Mouse (Mus musculus) limb, embryonic 14.5 days (tissue): ENCODE data around the gene Izumo2. TPM values are rescaled to one million over a fixed set of nuclear protein-coding genes. Genes with fewer than 3 reads are reported as not detected.
"Not testable (repeated sequence)": the region's sequence is repeated elsewhere in the genome, so short reads cannot be mapped to it uniquely, and the experiment has no call there.

Experiments used
- ATAC-seq: fragments of 200-750 bp; cut with Nextera tagmentation; 2 replicates; pipeline ENCODE4 v1.8.0; 2017; ENCODE audit warnings: low read depth, moderate number of reproducible peaks, moderate TSS enrichment; ENCODE audit not compliant: low FRiP score
- DNase-seq: peaks from one replicate; pipeline ENCODE4 v3.0.0-alpha.2; 2015; ENCODE audit warnings: low spot score
- H3K27ac ChIP-seq: fragments of 300-500 bp; sonication (generic); replicated peaks from 2 replicates; pipeline ENCODE4 v1.5.1; 2014; ENCODE audit warnings: low read depth, mild to moderate bottlenecking, low read length, moderate library complexity, mixed read lengths
- H3K27me3 ChIP-seq: fragments of 300-500 bp; sonication (generic); 2 replicates; pipeline ENCODE4 v1.6.1; 2014; ENCODE audit warnings: low read length, mixed read lengths; ENCODE audit not compliant: control insufficient read depth, insufficient read depth
- H3K36me3 ChIP-seq: fragments of 300-500 bp; sonication (generic); 2 replicates; pipeline ENCODE4 v1.6.1; 2014; ENCODE audit warnings: mild to moderate bottlenecking, low read length, moderate library complexity, mixed read lengths; ENCODE audit not compliant: control insufficient read depth, insufficient read depth
- H3K4me1 ChIP-seq: fragments of 300-500 bp; sonication (generic); 2 replicates; pipeline ENCODE4 v1.6.1; 2014; ENCODE audit warnings: antibody characterized with exemption, low read length, mixed read lengths; ENCODE audit not compliant: control insufficient read depth, insufficient read depth
- H3K4me2 ChIP-seq: fragments of 300-500 bp; sonication (generic); replicated peaks from 2 replicates; pipeline ENCODE4 v1.6.1; 2014; ENCODE audit warnings: low read depth, mild to moderate bottlenecking, low read length, moderate library complexity; ENCODE audit not compliant: severe bottlenecking
- H3K4me3 ChIP-seq: fragments of 300-500 bp; sonication (generic); replicated peaks from 2 replicates; pipeline ENCODE4 v1.5.1; 2014; ENCODE audit warnings: low read length
- H3K9ac ChIP-seq: fragments of 300-500 bp; sonication (generic); 2 replicates; pipeline ENCODE4 v1.6.1; 2014; ENCODE audit warnings: mild to moderate bottlenecking, low read depth, low read length, moderate library complexity; ENCODE audit not compliant: severe bottlenecking
- H3K9me3 ChIP-seq: fragments of 300-500 bp; sonication (generic); 2 replicates; pipeline ENCODE4 v1.6.1; 2016; ENCODE audit warnings: low read length; ENCODE audit not compliant: control insufficient read depth
- POLR2A ChIP-seq: fragments of 200-500 bp; IDR thresholded peaks from 2 replicates; pipeline ENCODE4 v1.8.0; 2012; ENCODE audit warnings: inconsistent platforms, mild to moderate bottlenecking, moderate library complexity, borderline replicate concordance; ENCODE audit not compliant: insufficient read depth, insufficient read length; ENCODE audit errors: extremely low read depth
- WGBS: fragments of 180-500 bp; shearing (Covaris S2); extraction: QIAGEN DNeasy Blood & Tissue Kit; methylation state at CpG from one replicate; pipeline ENCODE4 v1.1.7; 2014; 5-methylcytosine and 5-hydroxymethylcytosine counted together
- polyA plus RNA-seq, 2 experiments: library from polyadenylated mRNA; depleted of rRNA in 1 of 2; stranded (reverse) in 1 of 2; unstranded in 1 of 2; fragments of >200 nt; fragmentation: Nextera tagmentation in 1 of 2; extraction: Ambion mirVana in 1 of 2; gene quantifications; 2 replicates each; pipeline versions ENCODE4 v1.2.1 to v1.2.3; 2012 to 2014

Izumo2 gene
- polyA plus RNA-seq, 2 experiments, result not detected

DNA sequence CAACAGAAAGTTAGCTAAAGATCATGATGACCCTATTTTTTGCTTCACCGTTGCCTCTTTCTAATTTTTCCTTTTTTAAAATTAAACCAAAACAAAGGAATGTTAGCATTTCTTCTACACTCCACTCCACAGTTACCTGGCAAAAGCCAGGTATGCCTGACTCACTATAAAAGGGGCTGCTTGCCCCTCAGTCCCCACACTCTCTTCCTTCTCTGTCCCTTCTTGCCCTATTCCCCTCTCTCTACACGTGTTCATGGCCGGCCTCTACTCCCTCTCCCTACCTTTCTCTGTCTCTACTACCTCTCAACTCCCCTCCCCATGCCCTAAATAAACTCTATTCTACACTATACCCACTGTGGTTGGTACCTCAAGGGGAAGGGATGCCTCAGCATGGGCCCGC, 38.6 kb downstream of the Izumo2 start:
- Histone ChIP-seq H3K4me2 (peak overlapping the region; percentile 78), H3K4me1 (peaks cover 20% of the 10 kb centered on the region), H3K9ac (peak overlapping the region; percentile 40; the same call in 1 of the 2 replicates), H3K4me3 (peak overlapping the region; percentile 64), H3K9me3 (no peaks in the 10 kb centered on the region), H3K27ac (no peak overlapping the region), H3K27me3 (no peaks in the 10 kb centered on the region), H3K36me3 (0 out of 2 replicates have a peak, but pooled peaks cover 2% of the 10 kb centered on the region)
- ATAC-seq (no peak), DNase-seq (no peak)
- WGBS, result 65% methylated on average over 4 of the region's 4 CpGs
- no peak for TF ChIP-seq POLR2A

GRCm38 (mm10) chr7:44748101-44749044, 39.8 kb downstream of the Izumo2 start, which contains the start of gene Vrk3:
Gene Vrk3, plus strand, starts transcription at chr7:44748413.
- Histone ChIP-seq H3K9ac (peak within 1 kb of the TSS; percentile 52), H3K27me3 (no peaks in the 10 kb centered on the region), H3K4me2 (peak within 1 kb of the TSS; percentile 78), H3K4me1 (peaks cover 20% of the 10 kb centered on the region), H3K27ac (peak within 1 kb of the TSS; percentile 93), H3K36me3 (peaks cover 14% of the 10 kb centered on the region), H3K4me3 (peak within 1 kb of the TSS; percentile 64), H3K9me3 (no peaks in the 10 kb centered on the region)
- WGBS, result under 1% methylated on average over 44 of the region's 44 CpGs
- DNase-seq, result peak; percentile 99
- peak; percentile 98 for ATAC-seq
- TF ChIP-seq POLR2A, result peak; percentile 70; the same call in 1 of the 2 replicates

DNA sequence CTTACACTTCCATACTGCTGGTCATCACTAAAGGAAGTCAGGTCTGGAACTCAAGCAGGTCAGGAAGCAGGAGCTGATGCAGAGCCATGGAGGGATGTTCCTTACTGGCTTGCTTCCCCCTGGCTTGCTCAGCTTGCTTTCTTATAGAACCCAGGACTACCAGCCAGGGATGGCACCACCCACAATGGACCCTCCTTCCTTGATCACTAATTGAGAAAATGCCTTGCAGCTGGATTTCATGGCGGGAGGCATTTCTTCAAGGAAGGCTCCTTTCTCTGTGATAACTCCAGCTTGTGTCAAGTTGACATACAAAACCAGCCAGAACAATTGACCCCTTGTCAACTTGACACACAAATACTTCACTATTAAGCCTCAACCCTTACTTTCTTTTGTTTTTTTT, 42.4 kb downstream of the Izumo2 start, which contains the start of gene Zfp473:
Zfp473 (minus strand) TSS at position 101 of the 400 bp plus-strand sequence.
- not testable (repeated sequence) for DNase-seq, H3K27me3 ChIP-seq, H3K9ac ChIP-seq, H3K27ac ChIP-seq, H3K4me3 ChIP-seq, H3K4me2 ChIP-seq, H3K9me3 ChIP-seq, ATAC-seq
- Histone ChIP-seq H3K36me3 (peaks cover 39% of the 10 kb centered on the region), H3K4me1 (peaks cover 13% of the 10 kb centered on the region)
- WGBS, result 79% methylated on average over 1 of the region's 1 CpGs

DNA sequence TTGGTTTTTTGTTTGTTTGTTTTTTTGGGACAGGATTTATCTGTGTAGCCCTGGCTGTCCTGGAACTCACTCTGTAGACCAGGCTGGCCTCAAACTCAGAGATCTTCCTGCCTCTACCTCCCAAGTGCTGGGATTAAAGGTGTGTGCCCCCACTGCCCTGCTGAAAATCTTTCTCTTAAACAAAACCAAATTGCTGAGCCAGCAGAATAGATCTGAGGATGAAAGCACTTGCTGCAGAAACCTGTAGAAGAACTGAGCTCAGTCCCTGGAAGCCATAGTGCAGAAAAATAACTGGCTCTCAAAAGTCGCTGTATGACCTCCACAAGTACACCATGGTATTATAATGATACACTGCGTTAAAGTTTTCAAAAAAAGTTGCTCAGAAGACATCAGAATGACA, 48.6 kb downstream of the Izumo2 start:
- TF ChIP-seq POLR2A, result no peak
- ATAC-seq (no peak), DNase-seq (no peak)
- no peak overlapping the region for H3K4me3 ChIP-seq
- WGBS, result 81% methylated on average over 2 of the region's 2 CpGs
- H3K4me1 ChIP-seq, result no peaks in the 10 kb centered on the region
- no peak overlapping the region for H3K27ac ChIP-seq
- H3K9ac ChIP-seq, result no peak overlapping the region
- H3K4me2 ChIP-seq, result no peak overlapping the region
- no peaks in the 10 kb centered on the region for H3K9me3 ChIP-seq
- H3K36me3 ChIP-seq, result peaks cover 84% of the 10 kb centered on the region
- H3K27me3 ChIP-seq, result no peaks in the 10 kb centered on the region

GRCm38 (mm10) chr7:44760366-44760765, 51.8 kb downstream of the Izumo2 start:
- Histone ChIP-seq H3K27ac (no peak overlapping the region), H3K36me3 (peaks cover 76% of the 10 kb centered on the region), H3K27me3 (no peaks in the 10 kb centered on the region), H3K4me2 (no peak overlapping the region), H3K9me3 (no peaks in the 10 kb centered on the region), H3K4me1 (no peaks in the 10 kb centered on the region), H3K4me3 (no peak overlapping the region), H3K9ac (no peak overlapping the region)
- TF ChIP-seq POLR2A, result no peak
- DNase-seq (no peak), ATAC-seq (no peak)
